Mouse (Mus musculus): ENCODE data around the gene Rab22a. TPM values are rescaled to one million over a fixed set of nuclear protein-coding genes. Genes with fewer than 3 reads are reported as not detected.

Rab22a gene
- total RNA-seq, 2 experiments from 2014 or later: 21.0 to 21.8 TPM

GRCm38 (mm10) chr2:173722251-173722857 is 62.8 kb downstream of the Rab22a start:
- DNase-seq: no peak

GRCm38 (mm10) chr2:173724382-173724781 is 64.8 kb downstream of the Rab22a start:
- DNase-seq: no peak

GRCm38 (mm10) chr2:173724940-173725807 is 65.6 kb downstream of the Rab22a start:
- DNase-seq: no peak

- DNase-seq: no peak
Measured at GRCm38 (mm10) chr2:173725819-173726218, 66.3 kb downstream of the Rab22a start.

GRCm38 (mm10) chr2:173730444-173730966 is 70.9 kb downstream of the Rab22a start:
- DNase-seq: no peak

- DNase-seq: no peak
Measured at GRCm38 (mm10) chr2:173734426-173734825, 74.9 kb downstream of the Rab22a start.

- peak; percentile 96 for DNase-seq
Measured at GRCm38 (mm10) chr2:173737222-173737989, 77.8 kb downstream of the Rab22a start, which contains the start of gene Vapb. Gene Vapb, plus strand, starts transcription at chr2:173737511.

- DNase-seq: no peak
Measured at GRCm38 (mm10) chr2:173738232-173738631, 78.7 kb downstream of the Rab22a start.

- no peak for DNase-seq
Measured at GRCm38 (mm10) chr2:173739107-173739506, 79.5 kb downstream of the Rab22a start.

- no peak for DNase-seq
Measured at GRCm38 (mm10) chr2:173742090-173742489, 82.5 kb downstream of the Rab22a start.

GRCm38 (mm10) chr2:173742744-173743143 is 83.2 kb downstream of the Rab22a start:
- no peak for DNase-seq

- peak; percentile 13 for DNase-seq
Measured at GRCm38 (mm10) chr2:173744070-173744815, 84.7 kb downstream of the Rab22a start.

GRCm38 (mm10) chr2:173748961-173749659 is 89.5 kb downstream of the Rab22a start:
- DNase-seq: no peak

GRCm38 (mm10) chr2:173755433-173756144 is 96.0 kb downstream of the Rab22a start:
- no peak for DNase-seq

Small RNA genes lying within 50 kb of the gene (microRNA-seq; reads per million reads assigned to microRNA genes)
- gene Mir6340 (ENCODE audit: borderline replicate concordance in 2 of 2): 0 reads per million in 2 experiments

Other genes starting within 250 kb of the Rab22a start
- not detected for gene 1700021F07Rik, start 137.2 kb upstream of the Rab22a start, total RNA-seq (2021)
- not detected for gene Ankrd60, start 81.4 kb upstream of the Rab22a start, total RNA-seq (2021)
- not detected for gene 1700010B08Rik, start 59.7 kb downstream of the Rab22a start, total RNA-seq (2021)
- gene Vapb, start 77.8 kb downstream of the Rab22a start, total RNA-seq (2021): 100 to 1,000 TPM; 149 to 155 TPM

All from gastrocnemius, postnatal 25 days (tissue).